Mouse (Mus musculus) intestine, embryonic 16.5 days (tissue): ENCODE data around the gene Vwa2. TPM values are rescaled to one million over a fixed set of nuclear protein-coding genes. Genes with fewer than 3 reads are reported as not detected.

Source experiments
- ATAC-seq: fragments of 200-750 bp; cut with Nextera tagmentation; 2 replicates; pipeline ENCODE4 v1.8.0; 2017; ENCODE audit warnings: moderate TSS enrichment, moderate library complexity
- H3K27ac ChIP-seq: fragments of 300-500 bp; sonication (generic); 2 replicates; pipeline ENCODE4 v1.5.1; 2014; ENCODE audit warnings: mild to moderate bottlenecking, low read length
- H3K27me3 ChIP-seq: fragments of 300-500 bp; sonication (generic); replicated peaks from 2 replicates; pipeline ENCODE4 v1.6.1; 2014; ENCODE audit warnings: low read length, control low read depth, mixed read lengths; ENCODE audit not compliant: control insufficient read depth, insufficient read depth
- H3K36me3 ChIP-seq: fragments of 300-500 bp; sonication (generic); 2 replicates; pipeline ENCODE4 v1.6.1; 2014; ENCODE audit warnings: low read length, control low read depth; ENCODE audit not compliant: control insufficient read depth, insufficient read depth
- H3K4me1 ChIP-seq: fragments of 300-500 bp; sonication (generic); 2 replicates; pipeline ENCODE4 v1.6.1; 2014; ENCODE audit warnings: low read length, control low read depth, mixed read lengths; ENCODE audit not compliant: control insufficient read depth, insufficient read depth
- H3K4me2 ChIP-seq: fragments of 300-500 bp; sonication (generic); 2 replicates; pipeline ENCODE4 v1.6.1; 2014; ENCODE audit warnings: low read depth, low read length, control low read depth
- H3K4me3 ChIP-seq: fragments of 300-500 bp; sonication (generic); 2 replicates; pipeline ENCODE4 v1.5.1; 2014; ENCODE audit warnings: mild to moderate bottlenecking, low read length
- H3K9ac ChIP-seq: fragments of 300-500 bp; sonication (generic); 2 replicates; pipeline ENCODE4 v1.6.1; 2014; ENCODE audit warnings: low read depth, low read length
- H3K9me3 ChIP-seq: fragments of 300-500 bp; sonication (generic); 2 replicates; pipeline ENCODE4 v1.6.1; 2016; ENCODE audit warnings: low read length, control low read depth; ENCODE audit not compliant: control insufficient read depth
- WGBS: fragments of 180-500 bp; shearing (Covaris S2); extraction: QIAGEN DNeasy Blood & Tissue Kit; methylation state at CpG from one replicate; pipeline ENCODE4 v1.1.7; 2014; 5-methylcytosine and 5-hydroxymethylcytosine counted together
- polyA plus RNA-seq: library from polyadenylated mRNA; unstranded; fragments of >200 nt; fragmentation: Nextera tagmentation; extraction: Ambion mirVana; gene quantifications from 2 replicates; pipeline ENCODE4 v1.2.1, GENCODE M21; 2015

Vwa2 gene
- polyA plus RNA-seq, 1 experiment from 2014 or later, result 0.43 TPM

DNA sequence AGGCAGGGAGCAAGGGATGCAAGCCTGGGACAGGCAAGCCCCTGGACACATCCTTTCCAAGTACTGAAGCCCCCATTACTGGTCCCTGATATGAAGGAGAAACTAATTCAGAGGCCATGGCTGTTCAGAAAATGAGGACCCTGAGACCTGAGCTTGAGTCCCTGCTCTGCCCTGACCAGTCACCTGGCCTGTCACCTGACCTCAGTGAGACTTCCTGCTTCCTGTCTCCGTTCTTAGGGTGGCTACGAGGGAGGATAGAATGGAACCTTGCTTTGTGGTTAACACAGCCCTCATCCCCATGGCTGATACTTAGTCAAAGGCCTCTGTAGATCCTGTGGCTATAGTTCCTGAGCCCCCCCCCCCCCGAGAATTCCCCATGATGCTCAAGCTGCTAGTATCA, 30.0 kb downstream of the Vwa2 start:
- ATAC-seq, result no peak
- no peak overlapping the region for H3K9ac ChIP-seq
- H3K9me3 ChIP-seq, result no peaks in the 10 kb centered on the region
- H3K27me3 ChIP-seq, result no peaks in the 10 kb centered on the region
- no peak overlapping the region for H3K4me3 ChIP-seq
- WGBS, result 71% methylated on average over 3 of the region's 3 CpGs
- peaks cover 5% of the 10 kb centered on the region; the same call in 1 of the 2 replicates for H3K4me1 ChIP-seq
- H3K36me3 ChIP-seq, result no peaks in the 10 kb centered on the region
- H3K4me2 ChIP-seq, result no peak overlapping the region
- no peak overlapping the region for H3K27ac ChIP-seq

GRCm38 (mm10) chr19:56905395-56905794, 31.3 kb downstream of the Vwa2 start:
- Histone ChIP-seq H3K27me3 (no peaks in the 10 kb centered on the region), H3K4me3 (no peak overlapping the region), H3K9ac (no peak overlapping the region), H3K4me2 (no peak overlapping the region), H3K27ac (no peak overlapping the region), H3K36me3 (no peaks in the 10 kb centered on the region), H3K4me1 (peaks cover 3% of the 10 kb centered on the region; the same call in 1 of the 2 replicates), H3K9me3 (no peaks in the 10 kb centered on the region)
- no peak for ATAC-seq
- 83% methylated on average over 7 of the region's 7 CpGs for WGBS

DNA sequence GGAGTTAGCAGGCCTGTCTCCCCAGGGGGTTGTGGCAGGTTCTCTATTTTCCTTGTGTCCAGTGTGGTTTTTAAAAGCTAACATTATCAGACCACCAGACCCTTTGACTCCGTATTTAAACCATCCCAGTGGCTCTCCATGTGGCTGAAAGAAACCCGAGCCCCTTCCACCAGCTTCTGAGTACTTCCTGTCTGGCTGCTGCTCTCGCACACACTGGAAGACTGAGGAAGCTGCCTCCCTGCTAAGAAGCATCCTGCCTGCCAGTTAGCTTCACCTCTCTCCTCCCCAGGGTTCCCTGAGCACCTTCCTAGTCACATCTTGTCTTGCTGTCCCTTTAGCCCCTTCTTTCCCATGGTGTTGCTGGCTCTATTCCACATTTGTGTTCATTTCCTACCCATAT, 33.8 kb downstream of the Vwa2 start:
- WGBS, result 56% methylated on average over 3 of the region's 3 CpGs
- H3K36me3 ChIP-seq, result no peaks in the 10 kb centered on the region

GRCm38 (mm10) chr19:56908472-56909270, 34.6 kb downstream of the Vwa2 start:
- Histone ChIP-seq H3K27me3 (no peaks in the 10 kb centered on the region), H3K36me3 (no peaks in the 10 kb centered on the region), H3K27ac (no peak overlapping the region), H3K9me3 (no peaks in the 10 kb centered on the region), H3K4me2 (no peak overlapping the region), H3K9ac (no peak overlapping the region), H3K4me3 (no peak overlapping the region), H3K4me1 (peaks cover 2% of the 10 kb centered on the region; the same call in 1 of the 2 replicates)
- ATAC-seq, result peak; percentile 55; the same call in 1 of the 2 replicates
- 75% methylated on average over 17 of the region's 17 CpGs for WGBS

More for the DNA sequence above, 33.8 kb downstream of the Vwa2 start:
- H3K4me3 ChIP-seq, result no peak overlapping the region
- H3K27ac ChIP-seq, result no peak overlapping the region
- H3K9ac ChIP-seq, result no peak overlapping the region
- H3K27me3 ChIP-seq, result no peaks in the 10 kb centered on the region
- H3K9me3 ChIP-seq, result no peaks in the 10 kb centered on the region
- no peak overlapping the region for H3K4me2 ChIP-seq
- ATAC-seq, result no peak
- H3K4me1 ChIP-seq, result peaks cover 2% of the 10 kb centered on the region; the same call in 1 of the 2 replicates

DNA sequence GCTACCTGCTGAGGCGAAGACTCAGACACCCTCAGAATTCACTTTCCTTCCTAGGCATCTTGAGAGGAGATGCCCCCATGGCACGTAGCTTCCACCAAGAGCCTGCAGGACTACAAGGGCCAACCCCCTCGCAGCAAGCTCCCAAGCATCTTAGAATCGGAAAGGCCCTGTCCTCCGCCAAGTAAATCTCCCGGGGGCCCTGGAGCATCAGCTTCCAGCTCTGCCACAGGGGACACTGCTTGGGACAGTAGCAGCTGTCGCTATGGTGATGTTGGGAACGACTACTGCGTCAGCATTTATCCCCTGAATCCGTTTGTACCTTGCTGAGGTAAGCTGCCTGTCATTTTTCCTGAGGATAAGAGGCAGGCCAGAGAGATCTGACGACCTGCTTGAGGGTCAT, 36.5 kb downstream of the Vwa2 start:
- H3K4me2 ChIP-seq, result no peak overlapping the region
- H3K4me3 ChIP-seq, result no peak overlapping the region
- no peak overlapping the region for H3K27ac ChIP-seq
- H3K27me3 ChIP-seq, result no peaks in the 10 kb centered on the region
- no peak overlapping the region for H3K9ac ChIP-seq
- no peak for ATAC-seq
- peaks cover 6% of the 10 kb centered on the region for H3K4me1 ChIP-seq
- no peaks in the 10 kb centered on the region for H3K9me3 ChIP-seq
- WGBS, result 70% methylated on average over 11 of the region's 11 CpGs
- H3K36me3 ChIP-seq, result no peaks in the 10 kb centered on the region

DNA sequence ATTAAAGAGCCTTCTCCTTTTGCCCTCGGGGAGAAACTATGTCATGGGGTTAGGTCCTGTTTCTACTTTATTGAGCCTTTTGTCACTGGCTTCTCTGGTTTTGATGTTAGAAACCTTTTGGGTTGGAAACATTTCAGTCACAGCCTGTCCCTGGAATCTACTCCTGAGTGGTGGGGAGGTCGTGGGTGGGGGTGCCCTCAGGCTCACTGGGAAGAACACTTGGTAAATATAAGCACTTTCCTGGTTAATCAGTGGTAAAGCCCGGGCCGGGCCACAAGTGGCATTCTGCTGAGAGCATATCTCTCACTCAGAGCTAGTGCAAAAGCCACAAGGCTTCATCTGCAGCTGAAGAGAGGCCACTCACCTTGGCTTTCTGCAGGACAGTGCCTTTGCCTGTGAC, 39.7 kb downstream of the Vwa2 start:
- no peaks in the 10 kb centered on the region for H3K36me3 ChIP-seq
- H3K9me3 ChIP-seq, result no peaks in the 10 kb centered on the region
- H3K9ac ChIP-seq, result no peak overlapping the region
- H3K4me2 ChIP-seq, result no peak overlapping the region
- H3K27ac ChIP-seq, result no peak overlapping the region
- H3K4me1 ChIP-seq, result peaks cover 6% of the 10 kb centered on the region; the same call in 1 of the 2 replicates
- 62% methylated on average over 4 of the region's 4 CpGs for WGBS
- no peaks in the 10 kb centered on the region for H3K27me3 ChIP-seq
- ATAC-seq, result no peak
- H3K4me3 ChIP-seq, result no peak overlapping the region

DNA sequence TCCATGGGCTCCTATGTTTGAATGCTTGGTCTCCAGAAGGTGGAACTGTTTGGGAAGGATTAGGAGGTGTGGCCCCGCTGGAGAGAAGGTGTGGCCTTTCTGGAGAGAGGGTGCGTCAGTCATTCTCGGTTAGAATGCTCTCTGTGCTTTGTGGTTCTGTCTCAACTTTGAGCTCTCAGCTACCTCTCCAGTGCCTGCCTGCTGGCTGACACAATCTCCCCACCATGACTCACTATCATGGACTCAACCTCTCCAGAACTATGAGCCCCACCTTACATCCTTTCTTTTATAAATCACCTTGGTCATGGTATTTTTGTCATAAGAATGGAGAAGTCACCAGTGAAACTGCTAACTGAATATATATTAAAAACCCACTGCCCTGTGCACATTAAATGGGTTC, 40.6 kb downstream of the Vwa2 start:
- H3K27ac ChIP-seq, result no peak overlapping the region
- no peaks in the 10 kb centered on the region for H3K36me3 ChIP-seq
- H3K4me1 ChIP-seq, result peaks cover 6% of the 10 kb centered on the region; the same call in 1 of the 2 replicates
- no peak overlapping the region for H3K4me2 ChIP-seq
- peak; percentile 25; the same call in 1 of the 2 replicates for ATAC-seq
- no peaks in the 10 kb centered on the region for H3K27me3 ChIP-seq
- WGBS, result 84% methylated on average over 3 of the region's 3 CpGs
- H3K4me3 ChIP-seq, result no peak overlapping the region
- H3K9me3 ChIP-seq, result no peaks in the 10 kb centered on the region
- H3K9ac ChIP-seq, result no peak overlapping the region

GRCm38 (mm10) chr19:56915084-56915483, 41.0 kb downstream of the Vwa2 start:
- Histone ChIP-seq H3K9me3 (no peaks in the 10 kb centered on the region), H3K4me1 (peaks cover 6% of the 10 kb centered on the region; the same call in 1 of the 2 replicates), H3K9ac (no peak overlapping the region), H3K36me3 (no peaks in the 10 kb centered on the region), H3K27me3 (no peaks in the 10 kb centered on the region), H3K4me3 (no peak overlapping the region), H3K27ac (0 out of 2 replicates have a peak overlapping the region, but pooled peaks have one; percentile 6), H3K4me2 (no peak overlapping the region)
- 48% methylated on average over 6 of the region's 6 CpGs for WGBS
- ATAC-seq, result peak; percentile 68

DNA sequence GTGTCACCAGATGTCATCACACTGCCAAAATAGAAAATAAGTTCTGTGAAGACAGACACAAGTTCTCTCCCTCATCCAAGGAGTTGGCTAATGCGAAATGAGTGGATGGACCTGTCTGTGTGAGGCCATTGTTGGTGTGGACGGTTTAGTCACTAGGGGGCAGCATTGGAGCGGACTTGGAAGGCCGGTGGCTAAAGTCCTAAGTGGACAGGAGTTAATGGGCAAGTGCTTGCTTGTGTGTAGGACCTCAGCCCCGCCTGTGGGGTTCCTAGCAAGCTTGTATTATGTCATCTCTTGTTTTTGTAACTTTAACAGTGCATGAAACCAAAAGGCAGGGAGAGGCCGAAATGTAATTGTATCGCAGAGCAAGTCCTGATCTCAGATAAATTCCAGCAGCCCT, 45.6 kb downstream of the Vwa2 start:
- peak; percentile 65 for ATAC-seq
- no peak overlapping the region for H3K4me2 ChIP-seq
- no peaks in the 10 kb centered on the region for H3K36me3 ChIP-seq
- no peaks in the 10 kb centered on the region for H3K9me3 ChIP-seq
- H3K4me1 ChIP-seq, result peaks cover 6% of the 10 kb centered on the region; the same call in 1 of the 2 replicates
- H3K9ac ChIP-seq, result no peak overlapping the region
- H3K27me3 ChIP-seq, result no peaks in the 10 kb centered on the region
- no peak overlapping the region for H3K27ac ChIP-seq
- 23% methylated on average over 7 of the region's 7 CpGs for WGBS
- H3K4me3 ChIP-seq, result no peak overlapping the region
